Mouse (Mus musculus) T-helper 1 cell (primary cell): Measurements from ENCODE around the gene Zer1.
"Not testable (repeated sequence)": the region's sequence is repeated elsewhere in the genome, so short reads cannot be mapped to it uniquely, and the experiment has no call there.

Experiments used
- in situ Hi-C: fragments of 300-600 bp; cut with MboI, MseI; formaldehyde crosslinking; loops from one replicate; pipeline ENCODE4 v1.15.1; 2025; ENCODE audit warnings: high pct_unique_total_duplicates

Zer1 gene

DNA sequence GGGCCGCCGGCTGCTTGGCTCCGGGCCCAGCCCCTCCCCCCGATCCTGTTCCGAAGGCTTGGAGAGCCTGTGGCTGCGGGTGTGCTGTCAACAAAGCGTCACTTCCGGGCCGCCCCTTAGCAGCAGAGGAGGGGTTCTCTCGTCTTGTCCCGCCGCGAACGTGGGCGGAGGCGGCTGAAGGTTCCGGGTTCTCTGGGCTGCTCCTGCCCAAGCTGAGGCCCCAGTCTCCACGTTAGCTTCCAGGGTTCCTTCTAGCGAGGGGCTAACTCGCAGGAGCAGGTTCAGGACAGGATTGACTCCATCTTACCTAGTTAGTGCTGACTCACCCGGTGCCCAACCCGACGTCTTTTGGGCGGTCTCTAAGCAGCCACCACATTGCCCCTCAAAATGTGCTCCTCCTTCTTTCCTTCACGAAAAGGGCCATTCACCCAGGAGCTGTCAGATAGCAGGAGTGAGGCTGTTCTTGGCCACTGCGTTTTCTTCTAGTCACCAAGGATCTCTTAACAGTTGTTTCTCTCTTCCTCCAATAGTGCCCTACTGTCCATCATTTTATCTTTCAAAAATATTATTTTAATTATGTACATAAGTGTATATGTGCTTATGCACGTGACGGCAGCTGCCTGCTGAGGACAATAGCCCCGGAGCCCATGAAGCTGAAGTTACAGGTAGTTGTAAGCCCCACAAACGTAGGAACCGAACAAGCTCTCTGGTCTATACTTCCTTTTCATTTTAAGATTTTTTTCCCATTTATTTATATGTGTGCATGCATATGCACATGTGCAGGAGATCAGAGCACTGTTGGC, at the start of gene Zer1:
TSS of gene Zer1 (minus strand) at position 114 of the 803 bp plus-strand sequence.
- in situ Hi-C loops, result no loop called here

GRCm38 (mm10) chr2:30173541-30174240, 49.3 kb upstream of the Zer1 start:
- in situ Hi-C loops, result no loop called here

- in situ Hi-C loops, result no loop called here
Measured at GRCm38 (mm10) chr2:30171997-30172382, 47.6 kb upstream of the Zer1 start.

DNA sequence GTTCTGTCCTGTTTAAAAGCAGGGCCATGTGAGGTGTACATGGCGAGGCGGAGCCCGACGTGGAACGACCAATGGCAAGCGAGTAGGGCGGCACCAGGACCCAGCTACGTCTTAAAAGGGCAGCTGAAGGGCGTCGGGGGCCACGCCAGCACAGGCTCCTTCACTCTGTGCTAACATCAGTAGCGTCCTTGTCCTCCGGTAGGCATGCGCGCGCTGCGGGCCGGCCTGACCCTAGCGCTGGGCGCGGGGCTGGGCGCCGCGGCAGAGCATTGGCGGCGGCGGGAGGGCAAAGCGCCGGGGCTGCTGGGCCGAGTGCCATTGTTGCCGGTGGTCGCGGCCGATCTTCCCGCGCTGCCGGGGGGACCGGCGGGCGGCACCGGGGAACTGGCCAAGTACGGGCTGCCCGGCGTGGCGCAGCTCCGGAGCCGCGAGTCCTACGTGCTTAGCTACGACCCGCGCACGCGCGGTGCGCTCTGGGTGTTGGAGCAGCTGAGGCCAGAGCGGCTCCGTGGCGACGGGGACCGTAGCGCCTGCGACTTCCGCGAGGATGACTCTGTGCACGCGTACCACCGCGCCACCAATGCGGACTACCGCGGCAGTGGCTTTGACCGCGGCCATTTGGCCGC, 47.1 kb upstream of the Zer1 start, which contains the start of gene Endog:
TSS of gene Endog (plus strand) at position 123 of the 626 bp plus-strand sequence.
- in situ Hi-C loops, result no loop called here

DNA sequence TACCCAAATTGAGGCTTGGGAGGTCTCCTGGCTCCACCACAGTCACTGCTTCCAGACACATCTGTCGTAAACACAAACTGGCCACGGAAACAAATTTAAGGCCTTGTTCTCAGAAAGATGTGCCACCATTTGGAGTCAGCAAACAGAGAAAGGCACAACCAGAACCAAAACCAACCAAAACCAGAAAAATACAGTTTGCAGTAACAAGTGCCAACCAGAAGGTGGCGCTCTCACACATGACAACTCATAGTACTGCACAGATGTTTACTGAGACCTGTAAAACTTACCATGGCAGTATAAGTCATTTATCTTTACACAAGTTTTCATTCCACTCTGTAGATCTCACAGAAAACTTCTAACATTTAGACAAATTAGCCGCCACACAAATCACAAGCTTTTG, 42.3 kb upstream of the Zer1 start:
- in situ Hi-C loops, result loop anchor here (10.0 kb wide), 1 partner anchor 62 kb away; no protein-coding TSS in a partner anchor

GRCm38 (mm10) chr2:30164340-30164932, 40.1 kb upstream of the Zer1 start:
- in situ Hi-C loops, result loop anchor here (10.0 kb wide), 1 partner anchor 60 kb away; no protein-coding TSS in a partner anchor

DNA sequence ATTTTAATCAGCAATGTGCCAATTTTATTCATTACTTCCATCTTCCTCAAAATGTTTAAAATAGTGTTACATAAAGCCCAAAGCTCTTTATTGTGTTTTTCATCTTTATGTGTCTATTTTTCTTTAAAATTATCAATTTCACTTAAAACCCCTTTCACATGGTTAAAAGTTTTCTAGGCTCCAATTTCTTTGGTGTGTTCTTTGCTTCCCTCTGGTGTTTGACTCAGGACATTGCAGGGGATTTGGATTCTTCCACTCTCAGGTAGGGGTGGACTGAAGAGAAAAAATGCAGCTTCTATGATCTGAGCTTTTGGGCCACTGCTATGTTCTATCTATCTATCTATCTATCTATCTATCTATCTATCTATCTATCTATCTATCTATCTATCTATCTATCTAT, 37.4 kb upstream of the Zer1 start:
- in situ Hi-C loops, result loop anchor here (10.0 kb wide), 1 partner anchor 57 kb away; no protein-coding TSS in a partner anchor

GRCm38 (mm10) chr2:30159871-30160270, 35.5 kb upstream of the Zer1 start:
- in situ Hi-C loops, result loop anchor here (10.0 kb wide), 1 partner anchor 55 kb away; no protein-coding TSS in a partner anchor

DNA sequence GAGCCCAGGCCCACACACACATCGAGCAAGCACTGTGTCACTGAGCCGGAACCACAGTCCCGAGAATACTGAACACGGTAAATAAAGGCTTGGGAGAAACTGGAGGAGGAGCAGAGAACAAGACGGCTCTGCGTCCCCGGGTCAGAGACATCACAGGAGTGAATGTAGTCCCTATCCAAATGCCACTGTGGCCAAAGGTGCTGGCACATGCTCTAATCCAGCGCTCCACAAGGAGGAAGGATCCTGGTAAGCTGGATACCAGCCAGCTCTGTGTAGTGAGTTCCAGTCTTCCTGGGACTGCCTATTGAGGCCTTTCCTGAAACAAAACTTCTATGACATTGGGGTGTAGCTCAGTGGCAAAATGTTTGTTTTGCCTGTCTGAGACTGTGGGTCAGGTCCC, 28.2 kb upstream of the Zer1 start:
- in situ Hi-C loops, result no loop called here

DNA sequence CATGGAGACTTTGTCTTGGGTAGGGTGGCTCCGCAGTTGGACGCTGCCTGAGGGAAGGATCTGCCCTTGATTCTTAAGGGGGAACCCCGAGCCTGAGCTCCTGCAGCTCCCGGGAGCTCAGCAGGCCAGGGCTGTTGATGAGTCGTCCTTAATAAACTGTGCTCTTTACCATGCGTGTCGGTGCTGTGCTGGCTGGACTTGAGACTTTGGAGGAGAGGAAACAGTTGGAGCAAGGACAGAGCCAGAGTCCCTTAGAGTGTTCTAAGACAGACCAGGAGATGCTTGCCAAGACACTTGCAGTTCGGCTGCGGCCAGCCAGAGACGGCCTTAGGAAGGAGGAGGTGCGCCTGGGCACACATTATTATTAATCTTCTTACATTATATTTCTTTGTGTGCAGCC, 27.5 kb upstream of the Zer1 start:
- in situ Hi-C loops, result no loop called here

- in situ Hi-C loops, result no loop called here
Measured at GRCm38 (mm10) chr2:30147466-30147865, 23.1 kb upstream of the Zer1 start.

- in situ Hi-C loops, result loop anchor here (5.0 kb wide), 1 partner anchor 37 kb away; no protein-coding TSS in a partner anchor
Measured at GRCm38 (mm10) chr2:30144436-30144835, 20.1 kb upstream of the Zer1 start.

GRCm38 (mm10) chr2:30140021-30140420, 15.6 kb upstream of the Zer1 start:
- in situ Hi-C loops, result loop anchor here (5.0 kb wide), 1 partner anchor 33 kb away; no protein-coding TSS in a partner anchor

- in situ Hi-C loops, result no loop called here
Measured at GRCm38 (mm10) chr2:30136458-30136857, 12.1 kb upstream of the Zer1 start.

DNA sequence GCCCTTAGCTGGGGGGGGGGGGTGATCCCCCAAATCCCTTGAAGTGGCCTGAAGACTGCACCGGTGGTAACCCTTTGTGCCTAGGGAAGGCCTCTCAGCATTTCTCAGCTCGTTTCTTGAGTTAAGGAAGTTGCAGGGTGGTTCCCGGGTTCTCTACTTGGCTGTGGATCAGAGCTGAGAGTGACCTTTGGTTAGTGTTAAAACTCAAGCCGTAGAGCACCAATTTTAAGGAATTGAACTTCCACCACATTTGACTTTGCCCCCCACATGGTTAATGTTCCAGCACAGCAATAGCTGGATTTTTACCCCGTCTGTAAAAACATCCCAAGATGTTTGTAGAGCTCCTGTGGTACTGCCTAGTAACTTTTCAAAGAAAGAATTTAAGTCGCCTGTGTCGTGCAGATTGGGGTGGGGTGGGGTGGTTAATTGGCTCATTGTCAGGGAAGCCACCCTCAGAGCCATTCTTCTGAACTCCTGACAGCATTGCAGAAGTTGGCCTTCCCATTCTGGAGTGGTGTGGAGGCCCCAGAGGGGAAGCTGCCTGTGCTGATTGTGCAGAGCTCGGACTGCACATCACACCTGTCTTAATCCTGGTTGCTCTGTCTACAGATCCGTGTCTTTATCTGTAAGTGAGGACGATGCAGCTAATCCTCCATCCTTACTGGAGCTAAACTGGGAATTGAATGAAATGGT, 10.7 kb upstream of the Zer1 start:
- in situ Hi-C loops, result no loop called here

DNA sequence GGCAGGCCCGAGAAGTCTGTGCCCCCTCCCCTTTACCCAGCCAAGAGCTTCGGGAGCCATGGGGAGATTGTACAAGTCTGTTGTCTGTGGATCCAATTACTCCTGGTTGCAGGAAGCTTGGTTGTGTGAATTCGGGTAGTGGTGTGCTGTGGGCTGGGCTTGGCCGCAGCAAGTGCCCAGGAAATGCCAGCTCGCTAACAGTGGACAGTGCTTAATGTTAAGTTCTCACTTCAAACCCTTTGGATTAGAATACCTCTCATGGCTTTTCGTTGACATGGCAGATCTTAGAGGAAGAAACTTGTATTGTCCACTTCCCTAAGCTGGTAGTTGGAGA, 10.0 kb upstream of the Zer1 start:
- in situ Hi-C loops, result no loop called here

DNA sequence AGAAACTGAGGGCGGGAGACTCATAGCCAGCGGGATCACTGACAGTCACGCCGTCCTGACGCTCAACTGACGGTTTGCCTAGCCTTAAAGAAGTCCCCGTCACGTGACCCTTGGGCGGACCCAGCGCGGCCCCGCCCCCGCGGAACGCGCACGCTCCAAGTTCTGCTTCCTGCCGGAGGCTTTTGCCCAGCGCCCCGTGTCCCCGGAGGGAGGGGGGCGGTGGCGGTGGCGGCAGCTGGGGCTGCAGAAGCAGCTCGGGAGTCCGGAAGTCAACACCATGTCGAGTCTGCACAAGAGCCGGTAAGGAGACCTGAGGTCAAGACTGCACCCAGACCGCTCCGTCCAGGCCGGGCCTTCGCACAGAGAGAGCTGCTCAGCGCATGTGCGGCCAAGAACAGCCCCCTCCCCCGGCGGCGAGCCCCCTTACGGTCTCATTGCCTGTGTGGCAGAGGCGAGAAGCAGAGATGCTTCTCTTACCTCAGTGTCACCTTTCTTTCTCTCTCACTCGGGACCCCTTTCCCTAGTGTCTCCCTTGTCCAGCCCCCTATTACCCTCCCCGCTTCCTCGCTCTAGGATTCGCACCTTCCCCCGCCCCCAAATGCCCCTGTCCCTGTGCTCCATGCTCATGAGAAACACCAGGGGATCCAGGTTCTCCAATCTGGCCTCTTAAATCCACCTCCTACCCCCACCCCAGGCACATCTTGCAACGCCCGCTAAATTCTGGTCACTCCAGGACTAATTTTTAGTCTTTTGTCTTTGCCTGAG, 9.4 kb upstream of the Zer1 start, which contains the start of gene Tbc1d13:
TSS of gene Tbc1d13 (plus strand) at position 134 of the 765 bp plus-strand sequence.
- in situ Hi-C loops, result no loop called here

- in situ Hi-C loops, result no loop called here
Measured at GRCm38 (mm10) chr2:30132801-30133612, 8.6 kb upstream of the Zer1 start.

GRCm38 (mm10) chr2:30131240-30131639, 6.9 kb upstream of the Zer1 start:
- in situ Hi-C loops, result not testable (repeated sequence)
